ENCODE assay signal across 8 mouse cellular contexts in genomic region chr6:23840001-23840400, GRCm38 (mm10). TPM values are rescaled to one million over a fixed set of nuclear protein-coding genes. Genes with fewer than 3 reads are reported as not detected.
DNase-seq lines count a peak whose midpoint lies in the region; ATAC-seq and TF ChIP-seq lines count a peak whose summit lies in the region.

No protein-coding gene starts in this region.

- no peak for DNase-seq in testis, postnatal 14 days (ENCODE audit: low spot score)
- DNase-seq in hindbrain, embryonic 14.5 days (ENCODE audit: low spot score), result peak; percentile 55
- DNase-seq in right cerebral cortex, postnatal 4 days, result no peak
- no peak for DNase-seq in urinary bladder, postnatal 25 days (ENCODE audit: low spot score)

- no peaks in the 10 kb centered on the region for H3K36me3 ChIP-seq in testis, adult 2 months (ENCODE audit: control insufficient read depth, insufficient read depth, low read length)
- H3K36me3 ChIP-seq in embryonic facial prominence, embryonic 12.5 days, result no peaks in the 10 kb centered on the region
- H3K36me3 ChIP-seq in hindbrain, embryonic 14.5 days (replicated peaks; ENCODE audit: control insufficient read depth, insufficient read depth), result no peaks in the 10 kb centered on the region
- no peaks in the 10 kb centered on the region for H3K36me3 ChIP-seq in liver, embryonic 12.5 days
- no peaks in the 10 kb centered on the region for H3K36me3 ChIP-seq in neural tube, embryonic 14.5 days (ENCODE audit: control insufficient read depth, insufficient read depth, low read length)

- peaks cover 14% of the 10 kb centered on the region for H3K4me1 ChIP-seq in testis, adult 2 months (ENCODE audit: control insufficient read depth, insufficient read depth, low read length)
- H3K4me1 ChIP-seq in embryonic facial prominence, embryonic 12.5 days, result no peaks in the 10 kb centered on the region
- H3K4me1 ChIP-seq in hindbrain, embryonic 14.5 days (replicated peaks; ENCODE audit: control insufficient read depth, insufficient read depth, low read length), result no peaks in the 10 kb centered on the region
- no peaks in the 10 kb centered on the region for H3K4me1 ChIP-seq in liver, embryonic 12.5 days
- 0 out of 2 replicates have a peak, but pooled peaks cover 6% of the 10 kb centered on the region for H3K4me1 ChIP-seq in neural tube, embryonic 14.5 days (ENCODE audit: control insufficient read depth, insufficient read depth, low read length)

- ATAC-seq in embryonic facial prominence, embryonic 12.5 days (ENCODE audit: insufficient number of reproducible peaks, insufficient read depth, low FRiP score, low TSS enrichment), result no peak
- no peak for ATAC-seq in hindbrain, embryonic 14.5 days (ENCODE audit: low FRiP score)
- ATAC-seq in liver, embryonic 12.5 days, result no peak
- ATAC-seq in neural tube, embryonic 14.5 days (ENCODE audit: low read depth), result 0 out of 2 replicates have a peak, but pooled peaks have one; percentile 3

- peak overlapping the region; percentile 66; the same call in 1 of the 2 replicates for H3K9ac ChIP-seq in embryonic facial prominence, embryonic 12.5 days
- H3K9ac ChIP-seq in hindbrain, embryonic 14.5 days, result peak overlapping the region; percentile 61; the same call in 1 of the 2 replicates
- H3K9ac ChIP-seq in liver, embryonic 12.5 days, result no peak overlapping the region
- H3K9ac ChIP-seq in neural tube, embryonic 14.5 days (replicated peaks; ENCODE audit: low read depth, low read length), result no peak overlapping the region

- no peak overlapping the region for H3K27ac ChIP-seq in testis, adult 2 months (ENCODE audit: control insufficient read depth, insufficient read depth, low read depth, low read length)
- H3K27ac ChIP-seq in embryonic facial prominence, embryonic 12.5 days, result no peak overlapping the region
- H3K27ac ChIP-seq in hindbrain, embryonic 14.5 days, result no peak overlapping the region
- no peak overlapping the region for H3K27ac ChIP-seq in liver, embryonic 12.5 days
- no peak overlapping the region for H3K27ac ChIP-seq in neural tube, embryonic 14.5 days (ENCODE audit: low read depth, low read length)

- H3K9me3 ChIP-seq in embryonic facial prominence, embryonic 12.5 days, result no peaks in the 10 kb centered on the region
- H3K9me3 ChIP-seq in hindbrain, embryonic 14.5 days (ENCODE audit: control insufficient read depth, low read length), result no peaks in the 10 kb centered on the region
- H3K9me3 ChIP-seq in liver, embryonic 12.5 days (replicated peaks), result no peaks in the 10 kb centered on the region
- no peaks in the 10 kb centered on the region for H3K9me3 ChIP-seq in neural tube, embryonic 14.5 days (ENCODE audit: control insufficient read depth, low read length)

- peak overlapping the region; percentile 93 for H3K4me3 ChIP-seq in testis, adult 2 months (ENCODE audit: control insufficient read depth, low read depth, low read length)
- peak overlapping the region; percentile 64 for H3K4me3 ChIP-seq in embryonic facial prominence, embryonic 12.5 days
- H3K4me3 ChIP-seq in hindbrain, embryonic 14.5 days (replicated peaks; ENCODE audit: low read length), result peak overlapping the region; percentile 67
- H3K4me3 ChIP-seq in liver, embryonic 12.5 days, result peak overlapping the region; percentile 57
- peak overlapping the region; percentile 69 for H3K4me3 ChIP-seq in neural tube, embryonic 14.5 days (ENCODE audit: low read depth, low read length)

- TF ChIP-seq POLR2A in testis, adult 2 months (IDR thresholded peaks at IDR 0.05; ENCODE audit: control insufficient read depth, low read depth, low read length), result no peak

- TF ChIP-seq CTCF in testis, adult 2 months (IDR thresholded peaks at IDR 0.05; ENCODE audit: control insufficient read depth, insufficient read depth, insufficient replicate concordance, low read depth, low read length), result no peak

- H3K4me2 ChIP-seq in embryonic facial prominence, embryonic 12.5 days (replicated peaks), result peak overlapping the region; percentile 89
- peak overlapping the region; percentile 94 for H3K4me2 ChIP-seq in hindbrain, embryonic 14.5 days (replicated peaks)
- peak overlapping the region; percentile 68 for H3K4me2 ChIP-seq in liver, embryonic 12.5 days
- peak overlapping the region; percentile 96 for H3K4me2 ChIP-seq in neural tube, embryonic 14.5 days (ENCODE audit: low read depth, low read length)

- H3K27me3 ChIP-seq in testis, adult 2 months (ENCODE audit: control insufficient read depth, insufficient read depth, low read length), result no peaks in the 10 kb centered on the region
- peaks cover 39% of the 10 kb centered on the region for H3K27me3 ChIP-seq in embryonic facial prominence, embryonic 12.5 days
- H3K27me3 ChIP-seq in hindbrain, embryonic 14.5 days (ENCODE audit: control insufficient read depth, insufficient read depth, low read length), result peaks cover 30% of the 10 kb centered on the region
- H3K27me3 ChIP-seq in liver, embryonic 12.5 days (replicated peaks), result peaks cover 41% of the 10 kb centered on the region
- H3K27me3 ChIP-seq in neural tube, embryonic 14.5 days (ENCODE audit: control insufficient read depth, insufficient read depth, low read length), result peaks cover 14% of the 10 kb centered on the region

- WGBS in embryonic facial prominence, embryonic 12.5 days, result under 1% methylated on average over 15 of the region's 15 CpGs
- under 1% methylated on average over 15 of the region's 15 CpGs for WGBS in hindbrain, embryonic 14.5 days
- 3% methylated on average over 15 of the region's 15 CpGs for WGBS in liver, embryonic 12.5 days (ENCODE audit: insufficient replicate concordance)
- under 1% methylated on average over 15 of the region's 15 CpGs for WGBS in neural tube, embryonic 14.5 days

RNA-seq across cellular contexts. Expression of gene Cadps2, which starts 0.8 kb away (rescaled TPM):
- polyA plus RNA-seq in testis, adult 2 months (2012; rRNA removed), result 0.77 and 0.87 TPM in 2 replicates
- polyA plus RNA-seq in embryonic facial prominence, embryonic 12.5 days (2016; fragmentation: Nextera tagmentation; extraction: Ambion mirVana), result 4.3 and 4.6 TPM in 2 replicates
- 12.6 and 15.8 TPM in 2 replicates for polyA plus RNA-seq in hindbrain, embryonic 14.5 days (2014; fragmentation: Nextera tagmentation; extraction: Ambion mirVana)
- polyA plus RNA-seq in liver, embryonic 12.5 days (2016; fragmentation: Nextera tagmentation; extraction: Ambion mirVana), result 0.11 and 0.13 TPM in 2 replicates
- 11.8 and 14.2 TPM in 2 replicates for polyA plus RNA-seq in neural tube, embryonic 14.5 days (2014; fragmentation: Nextera tagmentation; extraction: Ambion mirVana)

Comparison
In these comparisons a context has a peak if more than half of its experiments do, and no peak if none do; other contexts are left out.
1. H3K9ac ChIP-seq: peak in embryonic facial prominence, embryonic 12.5 days (single experiment) and hindbrain, embryonic 14.5 days (single experiment); none in liver, embryonic 12.5 days (single experiment) and neural tube, embryonic 14.5 days (single experiment).
2. Peak in every context shown above with its lines, with median percentiles within 50 percentile points of each other: H3K4me3 ChIP-seq and H3K4me2 ChIP-seq.